22 mouse cellular contexts compared by ENCODE assay signal in the genomic region with DNA sequence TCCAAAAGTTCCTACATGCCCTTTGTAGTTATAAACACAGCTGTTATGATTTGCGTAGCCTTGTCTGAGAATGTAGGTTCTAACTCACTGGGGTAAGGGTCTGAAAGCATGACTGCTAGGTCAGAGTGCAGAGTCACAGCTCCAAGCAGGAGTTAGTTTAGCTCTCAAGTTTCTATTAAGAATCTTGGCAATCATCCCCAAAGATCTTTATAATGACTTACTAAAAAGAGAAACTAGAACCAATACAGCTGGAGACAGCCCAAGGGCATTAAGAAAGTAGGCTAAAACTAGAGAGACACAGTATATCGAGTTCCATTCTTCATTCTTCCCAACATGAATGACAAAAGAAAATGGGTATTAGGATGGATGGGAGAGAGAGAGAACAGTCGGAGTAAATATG.
"Had no signal": no experiment of that assay in that cellular context is flagged by ENCODE, and none has a peak within 500 bp of the region (broad histone marks: within the 10 kb centered on the region; RNA-seq: fewer than 3 reads in every experiment).

No protein-coding gene starts in this region.

- H3K9me3 ChIP-seq: limb, embryonic 13.5 days; liver, embryonic 13.5 days; midbrain, embryonic 10.5 days; stomach, embryonic 15.5 days had no signal

- H3K4me2 ChIP-seq: limb, embryonic 13.5 days; liver, embryonic 13.5 days; midbrain, embryonic 13.5 days; neural tube, embryonic 12.5 days; neural tube, embryonic 15.5 days; stomach, embryonic 15.5 days had no signal

- ATAC-seq: inflammation-experienced regulatory T-cells, adult 6 months; intestine, postnatal 0 days; lung, postnatal 0 days; midbrain, embryonic 13.5 days had no signal

- H3K36me3 ChIP-seq: limb, embryonic 13.5 days; liver, embryonic 13.5 days; midbrain, embryonic 10.5 days; midbrain, embryonic 13.5 days; neural tube, embryonic 12.5 days; neural tube, embryonic 15.5 days; stomach, embryonic 15.5 days had no signal

- H3K4me3 ChIP-seq: limb, embryonic 13.5 days; liver, embryonic 13.5 days; megakaryocyte, embryonic 14.5 days; midbrain, embryonic 10.5 days; midbrain, embryonic 13.5 days; neural tube, embryonic 12.5 days; neural tube, embryonic 15.5 days; stomach, embryonic 15.5 days had no signal

- DNase-seq: kidney, postnatal 36 days; layer of hippocampus, postnatal 36 days; left cerebral cortex, postnatal 4 days; liver, embryonic 13.5 days; lung, adult 2 months; lung, postnatal 36 days; right cerebral cortex, adult 18-20 months; right cerebral cortex, postnatal 14 days; right cerebral cortex, postnatal 4 days; spleen, adult 18-20 months; thymus, postnatal 25 days had no signal

- H3K9ac ChIP-seq: limb, embryonic 13.5 days; liver, embryonic 13.5 days; midbrain, embryonic 13.5 days; neural tube, embryonic 12.5 days; neural tube, embryonic 15.5 days; stomach, embryonic 15.5 days had no signal

- H3K27ac ChIP-seq: kidney, postnatal 0 days; limb, embryonic 13.5 days; liver, embryonic 13.5 days; midbrain, embryonic 10.5 days; midbrain, embryonic 13.5 days; neural tube, embryonic 12.5 days; neural tube, embryonic 15.5 days; stomach, embryonic 15.5 days had no signal

- H3K4me1 ChIP-seq: limb, embryonic 13.5 days; liver, embryonic 13.5 days; megakaryocyte, embryonic 14.5 days; midbrain, embryonic 10.5 days; midbrain, embryonic 13.5 days; neural tube, embryonic 12.5 days; neural tube, embryonic 15.5 days; stomach, embryonic 15.5 days had no signal

- H3K27me3 ChIP-seq: limb, embryonic 13.5 days; liver, embryonic 13.5 days; megakaryocyte, embryonic 14.5 days; midbrain, embryonic 13.5 days; neural tube, embryonic 12.5 days; neural tube, embryonic 15.5 days; stomach, embryonic 15.5 days had no signal
